In the genomic region with DNA sequence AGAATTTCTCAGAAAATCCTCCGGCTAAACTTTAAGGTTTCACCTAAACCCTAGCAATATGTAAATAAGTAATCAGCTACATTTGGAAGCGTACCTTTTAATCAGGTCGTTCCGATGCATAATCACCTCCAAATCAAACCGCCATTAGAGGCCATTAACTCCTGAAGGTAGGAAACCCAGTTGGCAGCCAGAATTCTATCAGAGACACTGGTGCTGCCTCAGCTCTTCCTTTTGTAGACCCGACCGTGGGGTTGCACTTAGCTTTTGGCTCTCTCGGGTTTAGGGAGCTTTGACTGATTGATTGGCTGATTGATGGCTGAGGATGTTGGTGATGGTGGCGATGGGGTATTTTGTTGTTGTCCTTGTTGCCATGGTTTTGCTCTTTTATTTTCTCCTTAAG, we compare ENCODE assay signal across 11 mouse cellular contexts.
A peak's percentile ranks its signal among the peaks of the same experiment; 100 is the strongest.
DNase-seq lines count a peak whose midpoint lies in the region; ATAC-seq and TF ChIP-seq lines count a peak whose summit lies in the region.
"Had no signal": no experiment of that assay in that cellular context is flagged by ENCODE, and none has a peak within 500 bp of the region (broad histone marks: within the 10 kb centered on the region; RNA-seq: fewer than 3 reads in every experiment).

No protein-coding gene starts in this region.

- H3K4me1 ChIP-seq in forebrain, embryonic 15.5 days: peaks cover 29% of the 10 kb centered on the region
- H3K4me1 ChIP-seq in midbrain, embryonic 10.5 days: peaks cover 53% of the 10 kb centered on the region

- peak overlapping the region; percentile 34 for H3K4me2 ChIP-seq in forebrain, embryonic 15.5 days (replicated peaks)

- no peaks in the 10 kb centered on the region for H3K36me3 ChIP-seq in forebrain, embryonic 15.5 days
- H3K36me3 ChIP-seq in midbrain, embryonic 10.5 days: no peaks in the 10 kb centered on the region

- WGBS in forebrain, embryonic 15.5 days: 15% methylated on average over 9 of the region's 9 CpGs
- 21% methylated on average over 9 of the region's 9 CpGs for WGBS in midbrain, embryonic 10.5 days

- H3K4me3 ChIP-seq in left cerebral cortex, adult 2 months: no peak overlapping the region
- no peak overlapping the region for H3K4me3 ChIP-seq in forebrain, embryonic 15.5 days
- H3K4me3 ChIP-seq in midbrain, embryonic 10.5 days: peak overlapping the region; percentile 36

- peak overlapping the region; percentile 33 for H3K27ac ChIP-seq in left cerebral cortex, adult 2 months
- peak overlapping the region; percentile 85 for H3K27ac ChIP-seq in forebrain, embryonic 15.5 days (replicated peaks)
- H3K27ac ChIP-seq in midbrain, embryonic 10.5 days (replicated peaks): peak overlapping the region; percentile 80; the same call in 1 of the 2 replicates

- TF ChIP-seq CTCF in left cerebral cortex, adult 2 months (IDR thresholded peaks at IDR 0.05): no peak

- no peaks in the 10 kb centered on the region for H3K27me3 ChIP-seq in forebrain, embryonic 15.5 days
- no peaks in the 10 kb centered on the region for H3K27me3 ChIP-seq in midbrain, embryonic 10.5 days (ENCODE audit: low read depth, poor library complexity, severe bottlenecking)

- ATAC-seq in forebrain, embryonic 15.5 days (replicated peaks): no peak; the same call in 1 of the 2 replicates
- ATAC-seq: liver, postnatal 0 days had no signal

- no peak overlapping the region for H3K9ac ChIP-seq in forebrain, embryonic 15.5 days (replicated peaks)
- H3K9ac ChIP-seq: liver, postnatal 0 days had no signal

- intact Hi-C loops in left cerebral cortex, adult 2 months (cut with DNase I): no loop called here

- H3K9me3 ChIP-seq in forebrain, embryonic 15.5 days: no peaks in the 10 kb centered on the region
- H3K9me3 ChIP-seq in midbrain, embryonic 10.5 days (replicated peaks): no peaks in the 10 kb centered on the region

- no peak for DNase-seq in left cerebral cortex, adult 2 months (ENCODE audit: extremely low spot score in 1 of 2, low spot score in 2 of 2)
- DNase-seq in left cerebral cortex, adult 9 months (ENCODE audit: low spot score in 2 of 2): no peak
- DNase-seq in midbrain, embryonic 10.5 days (ENCODE audit: low spot score): peak; percentile 34
- DNase-seq in retina, postnatal 1 day: peak; percentile 18
- DNase-seq in gastrocnemius, postnatal 25 days: no peak
- DNase-seq in lung, postnatal 10 days: no peak
- no peak for DNase-seq in heart, adult 18-20 months
- DNase-seq: cerebellum, adult 9-11 months; heart, postnatal 10 days; liver, postnatal 0 days had no signal

Comparison
In these comparisons a context has a peak if more than half of its experiments do, and no peak if none do; other contexts are left out.
1. DNase-seq: peak in midbrain, embryonic 10.5 days (single experiment) and retina, postnatal 1 day (single experiment); none in left cerebral cortex, adult 2 months (0 of 2), left cerebral cortex, adult 9 months (0 of 2), gastrocnemius, postnatal 25 days (single experiment), lung, postnatal 10 days (single experiment) and heart, adult 18-20 months (0 of 2).
2. H3K27ac ChIP-seq: peak in every context shown above with its lines; median percentile 85 in forebrain, embryonic 15.5 days; 80 in midbrain, embryonic 10.5 days; 33 in left cerebral cortex, adult 2 months.